Mouse (Mus musculus) neural tube, embryonic 11.5 days (tissue): ENCODE data around the gene Zc3hc1. TPM values are rescaled to one million over a fixed set of nuclear protein-coding genes. Genes with fewer than 3 reads are reported as not detected.
A peak's percentile ranks its signal among the peaks of the same experiment; 100 is the strongest.

ENCODE experiments used
- ATAC-seq: fragments of 200-750 bp; cut with Nextera tagmentation; 2 replicates; pipeline ENCODE4 v1.8.0; 2017; ENCODE audit warnings: moderate number of reproducible peaks, mild to moderate bottlenecking, moderate TSS enrichment, moderate library complexity; ENCODE audit not compliant: insufficient read depth, low FRiP score, low TSS enrichment
- DNase-seq: peaks from one replicate; pipeline ENCODE4 v3.0.0-alpha.2; 2015; ENCODE audit warnings: low spot score
- H3K27ac ChIP-seq: fragments of 300-500 bp; sonication (generic); 2 replicates; pipeline ENCODE4 v1.5.1; 2014; ENCODE audit warnings: low read depth, mild to moderate bottlenecking, low read length
- H3K27me3 ChIP-seq: fragments of 300-500 bp; sonication (generic); 2 replicates; pipeline ENCODE4 v1.6.1; 2014; ENCODE audit warnings: mild to moderate bottlenecking, low read length, mixed read lengths; ENCODE audit not compliant: control insufficient read depth, insufficient read depth
- H3K36me3 ChIP-seq: fragments of 300-500 bp; sonication (generic); 2 replicates; pipeline ENCODE4 v1.6.1; 2014; ENCODE audit warnings: mild to moderate bottlenecking, low read length, moderate library complexity, mixed read lengths; ENCODE audit not compliant: control insufficient read depth, insufficient read depth
- H3K4me1 ChIP-seq: fragments of 300-500 bp; sonication (generic); 2 replicates; pipeline ENCODE4 v1.6.1; 2014; ENCODE audit warnings: low read length, mixed read lengths; ENCODE audit not compliant: control insufficient read depth, insufficient read depth
- H3K4me2 ChIP-seq: fragments of 300-500 bp; sonication (generic); 2 replicates; pipeline ENCODE4 v1.6.1; 2014; ENCODE audit warnings: low read depth, mild to moderate bottlenecking, moderate library complexity
- H3K4me3 ChIP-seq: fragments of 300-500 bp; sonication (generic); 2 replicates; pipeline ENCODE4 v1.5.1; 2014; ENCODE audit warnings: low read depth, low read length
- H3K9ac ChIP-seq: fragments of 300-500 bp; sonication (generic); 2 replicates; pipeline ENCODE4 v1.6.1; 2014; ENCODE audit warnings: mild to moderate bottlenecking, low read length
- H3K9me3 ChIP-seq: fragments of 300-500 bp; sonication (generic); 2 replicates; pipeline ENCODE4 v1.6.1; 2016; ENCODE audit warnings: low read length; ENCODE audit not compliant: control insufficient read depth
- WGBS: fragments of 180-500 bp; shearing (Covaris S2); extraction: QIAGEN DNeasy Blood & Tissue Kit; methylation state at CpG from one replicate; pipeline ENCODE4 v1.1.7; 2014; 5-methylcytosine and 5-hydroxymethylcytosine counted together
- polyA plus RNA-seq: library from polyadenylated mRNA; unstranded; fragments of >200 nt; fragmentation: Nextera tagmentation; extraction: Ambion mirVana; gene quantifications from 2 replicates; pipeline ENCODE4 v1.2.1, GENCODE M21; 2014

Zc3hc1 gene
- polyA plus RNA-seq, 1 experiment from 2014 or later, result 72.3 TPM

GRCm38 (mm10) chr6:30357561-30358177 is 33.2 kb downstream of the Zc3hc1 start:
- no peaks in the 10 kb centered on the region for H3K9me3 ChIP-seq
- no peak overlapping the region for H3K9ac ChIP-seq
- no peaks in the 10 kb centered on the region for H3K36me3 ChIP-seq
- H3K27ac ChIP-seq, result no peak overlapping the region
- no peaks in the 10 kb centered on the region for H3K4me1 ChIP-seq
- H3K27me3 ChIP-seq, result no peaks in the 10 kb centered on the region
- WGBS, result 18% methylated on average over 9 of the region's 9 CpGs
- no peak overlapping the region for H3K4me3 ChIP-seq
- DNase-seq (peak; percentile 84), ATAC-seq (peak; percentile 55; the same call in 1 of the 2 replicates)
- no peak overlapping the region for H3K4me2 ChIP-seq

- no peaks in the 10 kb centered on the region for H3K36me3 ChIP-seq
- no peak overlapping the region for H3K27ac ChIP-seq
- H3K4me3 ChIP-seq, result no peak overlapping the region
- H3K4me1 ChIP-seq, result no peaks in the 10 kb centered on the region
- DNase-seq (no peak), ATAC-seq (no peak)
- H3K9me3 ChIP-seq, result no peaks in the 10 kb centered on the region
- 90% methylated on average over 12 of the region's 12 CpGs for WGBS
- no peak overlapping the region for H3K4me2 ChIP-seq
- H3K27me3 ChIP-seq, result no peaks in the 10 kb centered on the region
- no peak overlapping the region for H3K9ac ChIP-seq
Measured at GRCm38 (mm10) chr6:30356680-30357079, 34.1 kb downstream of the Zc3hc1 start.

GRCm38 (mm10) chr6:30356161-30356560 is 34.7 kb downstream of the Zc3hc1 start:
- no peaks in the 10 kb centered on the region for H3K27me3 ChIP-seq
- 74% methylated on average over 5 of the region's 5 CpGs for WGBS
- H3K9ac ChIP-seq, result no peak overlapping the region
- no peaks in the 10 kb centered on the region for H3K4me1 ChIP-seq
- no peak overlapping the region for H3K27ac ChIP-seq
- ATAC-seq (no peak), DNase-seq (no peak)
- H3K4me3 ChIP-seq, result no peak overlapping the region
- H3K4me2 ChIP-seq, result no peak overlapping the region
- no peaks in the 10 kb centered on the region for H3K9me3 ChIP-seq
- H3K36me3 ChIP-seq, result no peaks in the 10 kb centered on the region

GRCm38 (mm10) chr6:30355701-30356100 is 35.1 kb downstream of the Zc3hc1 start:
- DNase-seq (no peak), ATAC-seq (no peak)
- Histone ChIP-seq H3K27ac (no peak overlapping the region), H3K9me3 (no peaks in the 10 kb centered on the region), H3K4me2 (no peak overlapping the region), H3K27me3 (no peaks in the 10 kb centered on the region), H3K9ac (no peak overlapping the region), H3K36me3 (no peaks in the 10 kb centered on the region), H3K4me1 (no peaks in the 10 kb centered on the region), H3K4me3 (no peak overlapping the region)
- WGBS, result 87% methylated on average over 8 of the region's 8 CpGs

- no peaks in the 10 kb centered on the region for H3K27me3 ChIP-seq
- H3K4me1 ChIP-seq, result no peaks in the 10 kb centered on the region
- no peak overlapping the region for H3K4me2 ChIP-seq
- H3K9ac ChIP-seq, result no peak overlapping the region
- H3K9me3 ChIP-seq, result no peaks in the 10 kb centered on the region
- ATAC-seq, result no peak
- 44% methylated on average over 5 of the region's 5 CpGs for WGBS
- no peak for DNase-seq
- no peak overlapping the region for H3K4me3 ChIP-seq
- H3K27ac ChIP-seq, result no peak overlapping the region
- no peaks in the 10 kb centered on the region for H3K36me3 ChIP-seq
Measured at GRCm38 (mm10) chr6:30354760-30355159, 36.1 kb downstream of the Zc3hc1 start.

- Histone ChIP-seq H3K4me2 (no peak overlapping the region), H3K9ac (no peak overlapping the region), H3K4me3 (no peak overlapping the region), H3K9me3 (no peaks in the 10 kb centered on the region), H3K27ac (no peak overlapping the region), H3K36me3 (no peaks in the 10 kb centered on the region), H3K27me3 (no peaks in the 10 kb centered on the region), H3K4me1 (no peaks in the 10 kb centered on the region)
- ATAC-seq (no peak), DNase-seq (no peak)
- WGBS, result 80% methylated on average over 8 of the region's 8 CpGs
Measured at GRCm38 (mm10) chr6:30353661-30354060, 37.2 kb downstream of the Zc3hc1 start.

GRCm38 (mm10) chr6:30352762-30353161 is 38.1 kb downstream of the Zc3hc1 start:
- WGBS, result 56% methylated on average over 8 of the region's 8 CpGs
- H3K36me3 ChIP-seq, result no peaks in the 10 kb centered on the region
- no peak for DNase-seq
- H3K9me3 ChIP-seq, result no peaks in the 10 kb centered on the region
- H3K9ac ChIP-seq, result no peak overlapping the region
- no peaks in the 10 kb centered on the region for H3K4me1 ChIP-seq
- no peak overlapping the region for H3K4me2 ChIP-seq
- H3K4me3 ChIP-seq, result no peak overlapping the region
- no peak for ATAC-seq
- no peaks in the 10 kb centered on the region for H3K27me3 ChIP-seq
- H3K27ac ChIP-seq, result no peak overlapping the region

- WGBS, result 83% methylated on average over 9 of the region's 9 CpGs
- no peak for ATAC-seq
- H3K36me3 ChIP-seq, result no peaks in the 10 kb centered on the region
Measured at GRCm38 (mm10) chr6:30351290-30351689, 39.5 kb downstream of the Zc3hc1 start.

GRCm38 (mm10) chr6:30347288-30347801 is 43.5 kb downstream of the Zc3hc1 start:
- DNase-seq, result no peak

More at GRCm38 (mm10) chr6:30351290-30351689, 39.5 kb downstream of the Zc3hc1 start:
- no peak for DNase-seq
- H3K4me1 ChIP-seq, result no peaks in the 10 kb centered on the region
- H3K27me3 ChIP-seq, result no peaks in the 10 kb centered on the region
- H3K4me2 ChIP-seq, result no peak overlapping the region
- H3K9ac ChIP-seq, result no peak overlapping the region
- H3K27ac ChIP-seq, result no peak overlapping the region
- no peak overlapping the region for H3K4me3 ChIP-seq
- no peaks in the 10 kb centered on the region for H3K9me3 ChIP-seq

More at GRCm38 (mm10) chr6:30347288-30347801, 43.5 kb downstream of the Zc3hc1 start:
- H3K27ac ChIP-seq, result no peak overlapping the region
- 86% methylated on average over 4 of the region's 4 CpGs for WGBS
- no peak overlapping the region for H3K4me2 ChIP-seq
- no peak overlapping the region for H3K4me3 ChIP-seq
- H3K27me3 ChIP-seq, result no peaks in the 10 kb centered on the region
- no peak overlapping the region for H3K9ac ChIP-seq
- H3K36me3 ChIP-seq, result no peaks in the 10 kb centered on the region
- ATAC-seq, result no peak
- no peaks in the 10 kb centered on the region for H3K9me3 ChIP-seq
- no peaks in the 10 kb centered on the region for H3K4me1 ChIP-seq
